Mouse (Mus musculus): ENCODE data around the gene Zfp42. TPM values are rescaled to one million over a fixed set of nuclear protein-coding genes. Genes with fewer than 3 reads are reported as not detected.

Gene Zfp42
- polyA plus RNA-seq, 1 experiment, result not detected

- no peak for DNase-seq
- TF ChIP-seq CTCF (IDR thresholded peaks at IDR 0.05; ENCODE audit: insufficient read depth, low read length) (no peak), POLR2A (IDR thresholded peaks at IDR 0.05; ENCODE audit: borderline replicate concordance, extremely low read depth, low read depth, low read length) (no peak)
- 76% methylated on average over 6 of the region's 6 CpGs for WGBS
- no peak overlapping the region for H3K4me3 ChIP-seq (replicated peaks; ENCODE audit: extremely low read depth, low read depth, low read length)
- no peaks in the 10 kb centered on the region for H3K4me1 ChIP-seq (ENCODE audit: control insufficient read depth, insufficient read depth, low read length)
Measured at GRCm38 (mm10) chr8:43260961-43261360, 45.8 kb downstream of the Zfp42 start.

GRCm38 (mm10) chr8:43257886-43258285, 48.9 kb downstream of the Zfp42 start:
- TF ChIP-seq CTCF (IDR thresholded peaks at IDR 0.05; ENCODE audit: insufficient read depth, low read length), result no peak
- no peak for TF ChIP-seq POLR2A (IDR thresholded peaks at IDR 0.05; ENCODE audit: borderline replicate concordance, extremely low read depth, low read depth, low read length)
- WGBS, result 81% methylated on average over 1 of the region's 1 CpGs
- DNase-seq, result no peak
- Histone ChIP-seq H3K4me3 (replicated peaks; ENCODE audit: extremely low read depth, low read depth, low read length) (no peak overlapping the region), H3K4me1 (ENCODE audit: control insufficient read depth, insufficient read depth, low read length) (no peaks in the 10 kb centered on the region)

GRCm38 (mm10) chr8:43255695-43256094, 51.1 kb downstream of the Zfp42 start:
- no peak overlapping the region for H3K4me3 ChIP-seq (replicated peaks; ENCODE audit: extremely low read depth, low read depth, low read length)
- 82% methylated on average over 6 of the region's 6 CpGs for WGBS
- no peaks in the 10 kb centered on the region for H3K4me1 ChIP-seq (ENCODE audit: control insufficient read depth, insufficient read depth, low read length)
- DNase-seq, result no peak
- TF ChIP-seq POLR2A (IDR thresholded peaks at IDR 0.05; ENCODE audit: borderline replicate concordance, extremely low read depth, low read depth, low read length), result no peak
- no peak for TF ChIP-seq CTCF (IDR thresholded peaks at IDR 0.05; ENCODE audit: insufficient read depth, low read length)

- DNase-seq, result no peak
- no peaks in the 10 kb centered on the region for H3K4me1 ChIP-seq (ENCODE audit: control insufficient read depth, insufficient read depth, low read length)
- WGBS, result 78% methylated on average over 6 of the region's 6 CpGs
- TF ChIP-seq POLR2A (IDR thresholded peaks at IDR 0.05; ENCODE audit: borderline replicate concordance, extremely low read depth, low read depth, low read length), result no peak
- TF ChIP-seq CTCF (IDR thresholded peaks at IDR 0.05; ENCODE audit: insufficient read depth, low read length), result no peak
- no peak overlapping the region for H3K4me3 ChIP-seq (replicated peaks; ENCODE audit: extremely low read depth, low read depth, low read length)
Measured at GRCm38 (mm10) chr8:43251653-43252052, 55.1 kb downstream of the Zfp42 start.

- H3K4me3 ChIP-seq (replicated peaks; ENCODE audit: extremely low read depth, low read depth, low read length), result no peak overlapping the region
- TF ChIP-seq POLR2A (IDR thresholded peaks at IDR 0.05; ENCODE audit: borderline replicate concordance, extremely low read depth, low read depth, low read length), result no peak
- TF ChIP-seq CTCF (IDR thresholded peaks at IDR 0.05; ENCODE audit: insufficient read depth, low read length), result no peak
- 86% methylated on average over 8 of the region's 8 CpGs for WGBS
- H3K4me1 ChIP-seq (ENCODE audit: control insufficient read depth, insufficient read depth, low read length), result no peaks in the 10 kb centered on the region
- DNase-seq, result no peak
Measured at GRCm38 (mm10) chr8:43248707-43249106, 58.1 kb downstream of the Zfp42 start.

Other genes starting within 250 kb of the Zfp42 start
- gene Triml1, start 165.5 kb downstream of the Zfp42 start, polyA plus RNA-seq (2012; rRNA removed), result not detected in 2 replicates
- not detected in 2 replicates for gene Triml2, start 126.4 kb downstream of the Zfp42 start, polyA plus RNA-seq (2012; rRNA removed)
- gene Adam26b, start 221.1 kb upstream of the Zfp42 start, polyA plus RNA-seq (2012; rRNA removed), result not detected in 2 replicates